Mouse (Mus musculus): Measurements from ENCODE around the gene Mat1a.

GRCm38 (mm10) chr14:41094114-41094513 is 10.7 kb upstream of the Mat1a start:
- TF ChIP-seq POLR2A (IDR thresholded peaks at IDR 0.05; ENCODE audit: control insufficient read depth, extremely low read depth, insufficient read depth, low read length, poor library complexity) (no peak), CTCF (IDR thresholded peaks at IDR 0.05; ENCODE audit: borderline replicate concordance, control insufficient read depth, extremely low read depth, insufficient read depth, low read length, poor library complexity) (no peak)
